Mouse (Mus musculus) cerebellum, postnatal 10 days (tissue): ENCODE results near the gene Scmh1.
A peak's percentile ranks its signal among the peaks of the same experiment; 100 is the strongest.
"Not testable (repeated sequence)": the region's sequence is repeated elsewhere in the genome, so short reads cannot be mapped to it uniquely, and the experiment has no call there.

Source experiments
- DNase-seq, 2 experiments: peaks; one replicate each; pipeline ENCODE4 v3.0.0; 2021; ENCODE audit warnings: mixed read lengths in 2 of 2

The Scmh1 gene

GRCm38 (mm10) chr4:120405144-120405805 lies at the start of gene Scmh1:
Gene Scmh1 (plus strand): TSS chr4:120405281.
- DNase-seq, result peak; percentile 92 to 95

- DNase-seq, result no peak
Observed at GRCm38 (mm10) chr4:120360011-120360521, 45.0 kb upstream of the Scmh1 start.

GRCm38 (mm10) chr4:120364729-120365128 lies 40.4 kb upstream of the Scmh1 start:
- peak; percentile 30 to 37 for DNase-seq

GRCm38 (mm10) chr4:120365456-120365855 lies 39.6 kb upstream of the Scmh1 start:
- no peak for DNase-seq

GRCm38 (mm10) chr4:120368031-120368430 lies 37.0 kb upstream of the Scmh1 start:
- no peak for DNase-seq

- peak; percentile 87 to 88 for DNase-seq
Observed at GRCm38 (mm10) chr4:120368663-120369062, 36.4 kb upstream of the Scmh1 start.

GRCm38 (mm10) chr4:120369156-120369555 lies 35.9 kb upstream of the Scmh1 start:
- peak; percentile 52 to 59 for DNase-seq

- DNase-seq, result peak; percentile 23 to 36
Observed at GRCm38 (mm10) chr4:120369861-120370366, 35.2 kb upstream of the Scmh1 start.

GRCm38 (mm10) chr4:120372838-120373237 lies 32.2 kb upstream of the Scmh1 start:
- no peak for DNase-seq

GRCm38 (mm10) chr4:120373813-120374212 lies 31.3 kb upstream of the Scmh1 start:
- DNase-seq, result no peak

GRCm38 (mm10) chr4:120380811-120381391 lies 24.2 kb upstream of the Scmh1 start:
- DNase-seq, result peak; percentile 87 to 93

GRCm38 (mm10) chr4:120385496-120385895 lies 19.6 kb upstream of the Scmh1 start:
- DNase-seq, result no peak

- peak; percentile 72 to 74 for DNase-seq
Observed at GRCm38 (mm10) chr4:120387496-120387895, 17.6 kb upstream of the Scmh1 start.

- DNase-seq, result no peak
Observed at GRCm38 (mm10) chr4:120387968-120388367, 17.1 kb upstream of the Scmh1 start.

- no peak for DNase-seq
Observed at GRCm38 (mm10) chr4:120388998-120389542, 16.0 kb upstream of the Scmh1 start.

- no peak for DNase-seq
Observed at GRCm38 (mm10) chr4:120389546-120389945, 15.5 kb upstream of the Scmh1 start.

- no peak for DNase-seq
Observed at GRCm38 (mm10) chr4:120391591-120391990, 13.5 kb upstream of the Scmh1 start.

GRCm38 (mm10) chr4:120392341-120392740 lies 12.7 kb upstream of the Scmh1 start:
- DNase-seq, result no peak

GRCm38 (mm10) chr4:120392748-120393147 lies 12.3 kb upstream of the Scmh1 start:
- no peak for DNase-seq

GRCm38 (mm10) chr4:120400251-120400650 lies 4.8 kb upstream of the Scmh1 start:
- DNase-seq, result no peak

- DNase-seq, result not testable (repeated sequence)
Observed at GRCm38 (mm10) chr4:120402105-120402504, 3.0 kb upstream of the Scmh1 start.

- no peak for DNase-seq
Observed at GRCm38 (mm10) chr4:120404247-120404646, 834 bp upstream of the Scmh1 start.

GRCm38 (mm10) chr4:120404778-120405143 lies 320 bp upstream of the Scmh1 start:
- no peak for DNase-seq
